Comparison of ENCODE assay signal across 8 mouse cellular contexts in the genomic region with DNA sequence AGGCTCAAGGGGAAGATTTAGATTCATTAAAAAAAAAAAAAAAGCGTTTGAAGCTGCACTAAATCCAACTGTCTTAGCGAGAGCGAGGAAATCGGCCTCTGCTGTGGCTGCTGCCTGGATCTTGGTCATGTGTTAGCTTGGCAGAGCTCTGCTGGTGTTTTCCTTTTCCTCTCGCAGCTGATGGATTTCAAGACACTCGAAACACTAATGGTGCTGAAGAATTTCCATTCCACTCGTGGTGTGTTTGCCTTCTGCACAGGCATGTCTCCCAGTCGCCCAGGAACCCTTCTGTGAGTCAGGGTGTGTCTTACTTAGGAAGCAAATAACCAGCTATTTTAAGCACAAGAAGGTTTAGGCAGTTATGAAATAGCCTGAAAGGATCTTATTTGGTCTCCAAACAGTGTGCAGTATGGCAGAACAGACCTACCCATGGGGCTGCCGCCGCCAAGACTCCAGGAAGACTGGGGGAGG. TPM values are rescaled to one million over a fixed set of nuclear protein-coding genes. Genes with fewer than 3 reads are reported as not detected.
DNase-seq lines count a peak whose midpoint lies in the region; ATAC-seq lines count a peak whose summit lies in the region.
"Had no signal": no experiment of that assay in that cellular context is flagged by ENCODE, and none has a peak within 500 bp of the region (broad histone marks: within the 10 kb centered on the region; RNA-seq: fewer than 3 reads in every experiment).

No protein-coding gene starts in this region.

- peak; percentile 92 for ATAC-seq in frontal cortex, adult (ENCODE audit: low TSS enrichment)

- DNase-seq in urinary bladder, postnatal 36 days (ENCODE audit: low spot score in 2 of 2), result peak; percentile 34
- no peak for DNase-seq in urinary bladder, adult 2 months (ENCODE audit: low spot score)
- peak; percentile 13 to 22 for DNase-seq in kidney, postnatal 36 days
- DNase-seq in lung, postnatal 25 days (ENCODE audit: low spot score), result peak; percentile 89
- DNase-seq in skeletal muscle tissue, adult 2 months (ENCODE audit: low read depth, low spot score), result peak; percentile 60
- DNase-seq in ovary, postnatal 14 days (ENCODE audit: low spot score), result no peak

RNA-seq across cellular contexts. Expression of gene Txndc2, which starts 1.1 kb away (rescaled TPM):
- polyA plus RNA-seq in urinary bladder, adult 2 months (2012; rRNA removed), result 0.04 and 0.06 TPM in 2 replicates
- polyA plus RNA-seq: liver, embryonic 15.5 days had no signal

RNA-seq across cellular contexts. Expression of gene Vapa, which starts 29.7 kb away (rescaled TPM):
- polyA plus RNA-seq in urinary bladder, adult 2 months (2012; rRNA removed), result 67.9 and 68.3 TPM in 2 replicates

Comparison
In these comparisons a context has a peak if more than half of its experiments do, and no peak if none do; other contexts are left out.
1. DNase-seq: peak in urinary bladder, postnatal 36 days (2 of 2), kidney, postnatal 36 days (2 of 2), lung, postnatal 25 days (single experiment) and skeletal muscle tissue, adult 2 months (single experiment); none in urinary bladder, adult 2 months (single experiment) and ovary, postnatal 14 days (single experiment).